23 mouse cellular contexts compared by ENCODE assay signal in the genomic region with DNA sequence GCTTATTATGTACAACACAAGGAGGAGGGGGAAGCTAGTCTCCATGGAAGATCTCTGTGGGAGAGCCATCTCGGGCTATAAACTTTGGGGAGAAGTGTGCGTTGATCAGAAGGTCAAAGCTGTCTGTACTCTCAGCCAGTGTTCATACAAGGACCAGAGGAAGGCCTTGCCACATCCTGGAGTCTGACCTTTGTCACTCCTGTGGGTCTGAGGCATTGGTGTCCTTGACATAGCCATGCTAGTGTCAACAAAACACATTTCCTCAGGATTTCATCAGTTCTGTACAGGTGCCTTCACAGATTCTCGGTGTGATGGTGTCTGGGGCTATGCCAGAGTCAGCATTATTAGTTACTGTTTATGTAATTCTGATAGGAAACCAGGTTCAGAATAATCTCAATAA.
"Had no signal": no experiment of that assay in that cellular context is flagged by ENCODE, and none has a peak within 500 bp of the region (broad histone marks: within the 10 kb centered on the region; RNA-seq: fewer than 3 reads in every experiment).

No protein-coding gene starts in this region.

- DNase-seq: gastrocnemius, postnatal 14 days; gastrocnemius, postnatal 36 days; heart, adult 2 months; heart, postnatal 10 days; heart, postnatal 4 days; kidney, adult 9 months; kidney, postnatal 14 days; kidney, postnatal 36 days; layer of hippocampus, adult 9-11 months; layer of hippocampus, postnatal 36 days; left cerebral cortex, postnatal 4 days had no signal

- H3K27ac ChIP-seq: heart, adult 2 months; heart, embryonic 10.5 days; hindbrain, embryonic 10.5 days; hindbrain, embryonic 12.5 days; hindbrain, embryonic 14.5 days; intestine, embryonic 15.5 days; kidney, embryonic 15.5 days; kidney, postnatal 0 days; limb, embryonic 13.5 days; limb, embryonic 15.5 days; liver, embryonic 12.5 days; liver, embryonic 14.5 days had no signal

- H3K4me3 ChIP-seq: heart, adult 2 months; heart, embryonic 10.5 days; heart, embryonic 12.5 days; hindbrain, embryonic 10.5 days; hindbrain, embryonic 12.5 days; intestine, embryonic 15.5 days; kidney, embryonic 15.5 days; limb, embryonic 13.5 days; limb, embryonic 15.5 days; liver, embryonic 12.5 days had no signal
